Mouse (Mus musculus) common myeloid progenitor, adult 5-6 weeks (primary cell): ENCODE data around the gene Dph5. TPM values are rescaled to one million over a fixed set of nuclear protein-coding genes. Genes with fewer than 3 reads are reported as not detected.

Experiments
- total RNA-seq: library from RNA; stranded (forward); fragments of 200-1000, 187-1606 nt; gene quantifications from 2 replicates; pipeline ENCODE4 v1.2.3, GENCODE M21; 2017

Gene Dph5
- total RNA-seq, 1 experiment from 2014 or later: 76.1 TPM

Other genes with a start within 250 kb of the Dph5 start
- gene S1pr1, start 172.8 kb upstream of the Dph5 start, total RNA-seq: 3.5 and 8.3 TPM in 2 replicates
- gene Slc30a7, start 119.6 kb downstream of the Dph5 start, total RNA-seq: 39.8 and 81.2 TPM in 2 replicates
- gene Extl2, start 119.6 kb downstream of the Dph5 start, total RNA-seq: 8.3 and 9.3 TPM in 2 replicates
- gene Vcam1, start 241.9 kb downstream of the Dph5 start, total RNA-seq: 1.8 and 2.9 TPM in 2 replicates